Mouse (Mus musculus) kidney, postnatal 4 days (tissue): ENCODE results near the gene Olfr1336.

Experiments used
- DNase-seq, 2 experiments: peaks; one replicate each; pipeline ENCODE4 v3.0.0; 2021; ENCODE audit warnings: mixed read lengths in 2 of 2

The Olfr1336 gene

DNA sequence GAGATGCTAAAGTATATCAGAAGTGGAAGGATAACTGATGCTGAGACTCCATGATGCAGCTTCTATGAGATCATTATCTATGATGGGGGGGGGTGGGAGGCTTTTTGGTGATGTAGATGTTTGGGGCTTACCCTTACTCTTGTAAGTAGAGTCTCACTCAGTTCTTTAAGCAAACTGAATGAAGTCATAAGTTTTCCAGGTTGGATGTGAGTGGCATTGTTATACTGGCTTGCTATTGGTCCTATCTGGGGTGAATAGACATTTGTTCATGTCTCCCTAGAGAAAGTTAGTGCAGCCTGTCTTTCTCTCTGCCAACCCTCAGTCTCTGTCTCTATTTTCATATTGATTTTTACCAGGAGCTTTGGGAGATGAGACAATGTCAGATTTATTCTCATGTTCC lies at the start of gene Olfr1336:
Gene Olfr1336 (plus strand): TSS at position 301 of the 400 bp plus-strand sequence.
- DNase-seq: no peak

DNA sequence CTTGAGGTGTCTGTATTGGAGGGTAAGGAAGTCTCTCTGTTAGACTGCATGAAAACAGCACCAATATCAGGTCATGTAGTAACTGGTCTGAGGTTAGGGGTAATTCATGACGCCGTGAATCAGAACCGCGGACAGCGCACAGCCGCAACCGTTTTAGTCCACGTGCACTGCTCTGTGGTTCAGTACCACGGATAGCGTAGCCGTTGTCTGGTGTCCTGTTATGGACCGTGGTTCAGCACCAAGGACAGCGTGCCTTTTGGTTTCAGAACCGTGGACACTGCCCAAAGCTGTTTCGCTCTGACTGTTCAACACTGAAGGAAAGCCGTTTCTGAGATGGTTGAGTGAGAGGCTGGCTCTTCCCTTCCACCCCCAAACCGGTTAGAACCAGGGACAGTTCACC lies 45.9 kb upstream of the Olfr1336 start, which contains the start of gene Gm20715:
Gene Gm20715 (plus strand): TSS at position 235 of the 400 bp plus-strand sequence.
- peak; percentile 98 to 99 for DNase-seq

DNA sequence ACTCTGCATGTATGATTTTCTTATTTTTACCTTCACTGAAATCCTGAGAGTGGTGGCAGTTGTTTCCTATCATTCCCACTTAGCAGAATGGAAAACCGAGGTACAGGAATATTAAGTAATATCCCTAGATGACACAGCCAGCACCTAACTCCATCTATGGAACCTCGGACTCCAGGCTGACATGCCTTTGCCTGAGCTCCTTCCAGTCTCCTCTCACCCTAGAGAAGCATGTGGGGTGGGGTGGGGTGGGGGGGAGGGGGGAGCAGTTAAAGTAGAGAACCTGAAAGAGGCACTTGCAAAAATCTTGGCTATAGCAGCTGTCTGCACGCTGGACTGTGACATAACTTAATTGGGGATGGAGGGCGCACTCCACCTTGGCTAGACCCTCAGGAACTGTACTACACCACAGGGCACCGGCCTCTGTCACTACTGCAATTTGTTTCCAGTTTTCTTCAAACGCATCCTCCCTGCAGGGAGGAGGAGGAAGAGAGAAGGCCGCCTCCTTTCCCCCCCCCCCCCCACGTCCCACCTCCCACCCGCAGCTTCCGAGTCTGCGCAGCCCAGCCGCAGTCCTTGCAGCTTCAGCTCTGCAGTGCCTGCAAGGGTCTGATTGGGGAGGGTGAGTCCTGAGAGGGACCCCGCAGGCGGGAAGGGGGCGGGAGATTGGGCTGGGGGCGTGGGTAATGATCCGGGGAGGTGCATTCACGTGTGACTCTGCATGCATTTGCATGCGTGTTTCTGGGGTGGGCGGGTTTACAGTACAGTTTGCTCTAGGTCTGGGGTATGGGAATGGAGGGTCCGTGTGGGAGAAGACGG lies 41.1 kb upstream of the Olfr1336 start:
- DNase-seq: no peak

DNA sequence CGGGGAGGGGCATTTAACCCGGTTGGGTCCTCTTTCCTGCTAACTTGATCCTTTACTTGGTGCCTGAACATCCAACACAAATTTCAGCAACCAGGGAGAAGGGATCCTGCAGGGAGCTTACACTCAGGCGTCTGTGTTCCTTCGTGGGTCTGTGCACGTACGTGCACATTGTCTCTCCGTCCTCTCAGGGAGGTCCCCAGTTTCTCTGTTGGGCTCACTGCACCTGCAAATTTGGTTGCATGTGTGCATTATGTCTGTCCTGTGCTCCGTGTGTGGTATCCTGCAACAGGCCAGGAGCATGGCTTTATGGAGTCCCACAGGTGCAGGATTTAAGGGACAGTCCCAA lies 40.6 kb upstream of the Olfr1336 start:
- DNase-seq: no peak

DNA sequence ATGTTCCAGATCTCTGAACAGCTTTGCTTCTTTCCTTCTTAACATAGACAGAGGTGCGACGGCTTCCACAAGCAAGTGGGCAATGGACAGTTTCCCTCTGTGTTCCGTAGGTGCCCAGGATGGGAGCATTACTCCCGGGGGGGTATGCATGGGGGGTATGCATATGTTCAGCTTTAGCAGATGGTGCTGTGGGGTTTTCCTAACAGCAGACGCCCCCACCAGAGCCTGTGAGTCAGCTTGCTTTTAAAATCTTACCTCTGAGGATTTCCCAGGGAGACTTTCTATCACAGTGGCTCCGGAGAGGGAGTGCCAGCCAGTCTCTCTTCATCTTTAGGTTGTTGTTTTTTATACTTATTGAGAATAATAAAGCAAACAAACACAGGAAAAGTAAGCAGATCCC lies 36.1 kb upstream of the Olfr1336 start:
- DNase-seq: no peak

DNA sequence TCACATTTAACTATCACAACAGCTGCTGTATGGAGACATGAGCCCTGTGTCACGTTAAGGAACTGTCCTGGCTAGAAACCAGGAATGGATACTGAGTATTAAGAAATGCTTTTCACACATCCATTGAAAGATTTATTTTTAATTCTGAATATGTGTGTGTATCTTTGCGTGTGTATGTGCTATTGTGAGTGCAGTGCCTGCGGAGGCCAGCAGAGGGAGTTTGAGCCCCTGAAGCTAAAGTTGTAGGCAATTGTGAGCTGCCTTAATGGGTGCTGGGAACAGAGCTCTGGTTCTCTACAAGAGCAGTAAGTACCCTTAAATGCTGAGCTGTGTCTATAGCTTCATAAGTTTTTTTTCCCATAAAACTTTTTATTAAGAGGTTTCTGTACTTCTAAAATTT lies 26.6 kb upstream of the Olfr1336 start:
- DNase-seq: no peak

DNA sequence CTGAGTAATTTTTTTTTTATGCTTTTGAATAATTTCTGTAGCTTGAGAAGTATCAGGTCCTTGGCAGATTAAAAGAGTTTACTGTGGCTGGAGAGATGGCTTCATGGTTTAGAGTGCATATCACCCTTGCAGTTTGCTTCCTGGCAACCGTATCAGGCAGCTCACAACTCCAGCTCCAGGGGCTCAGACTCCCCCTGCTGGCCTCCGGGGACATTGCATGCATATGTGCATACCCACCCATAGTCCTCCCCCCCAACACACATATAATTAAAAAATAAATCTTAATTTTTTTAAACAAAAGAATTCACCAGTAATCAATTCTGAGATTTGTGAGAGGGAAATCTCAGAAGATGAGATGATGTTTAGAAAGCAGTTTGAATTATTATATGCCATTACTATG lies 25.6 kb upstream of the Olfr1336 start:
- peak; percentile 33 to 34 for DNase-seq

DNA sequence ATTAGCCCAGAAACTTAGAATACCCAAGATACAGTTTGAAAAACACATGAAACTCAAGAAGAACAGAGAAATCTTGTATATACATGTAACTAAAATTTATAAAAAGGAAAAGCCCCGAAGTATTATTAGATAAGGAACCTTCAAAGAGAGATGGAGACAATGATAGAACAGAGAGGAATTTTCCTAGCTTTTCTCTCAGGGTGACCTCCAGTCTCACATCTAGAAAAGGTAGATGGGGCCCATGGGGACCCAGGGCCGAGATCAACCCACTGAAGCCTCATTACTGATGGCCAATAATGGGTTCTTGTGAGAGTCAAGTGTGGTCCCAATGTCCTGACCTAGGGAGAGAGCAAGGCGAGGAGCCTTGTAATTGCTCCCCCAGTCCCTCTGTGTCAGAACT lies 17.6 kb upstream of the Olfr1336 start, which contains the start of gene Olfr1344:
Gene Olfr1344 (plus strand): TSS at position 301 of the 400 bp plus-strand sequence.
- no peak for DNase-seq

DNA sequence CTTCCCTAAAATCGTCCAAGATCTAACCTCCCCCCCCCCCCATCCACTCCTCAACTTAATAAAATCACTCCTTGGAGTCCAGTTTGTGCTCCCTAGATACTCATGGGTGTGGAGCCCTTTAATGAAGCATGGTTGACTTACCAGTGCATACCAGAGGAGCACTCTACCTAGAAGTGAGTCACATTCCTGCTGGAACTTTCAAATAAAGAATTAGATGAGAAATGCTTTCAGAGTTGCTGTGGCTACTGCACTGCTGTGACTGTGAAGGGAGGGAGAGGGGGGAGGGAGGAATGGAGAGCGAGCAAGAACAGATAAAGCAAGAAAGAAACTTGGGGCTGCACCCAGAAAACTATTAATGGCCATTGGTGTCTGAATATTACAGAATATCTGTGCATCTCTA lies 14.8 kb upstream of the Olfr1336 start:
- no peak for DNase-seq

DNA sequence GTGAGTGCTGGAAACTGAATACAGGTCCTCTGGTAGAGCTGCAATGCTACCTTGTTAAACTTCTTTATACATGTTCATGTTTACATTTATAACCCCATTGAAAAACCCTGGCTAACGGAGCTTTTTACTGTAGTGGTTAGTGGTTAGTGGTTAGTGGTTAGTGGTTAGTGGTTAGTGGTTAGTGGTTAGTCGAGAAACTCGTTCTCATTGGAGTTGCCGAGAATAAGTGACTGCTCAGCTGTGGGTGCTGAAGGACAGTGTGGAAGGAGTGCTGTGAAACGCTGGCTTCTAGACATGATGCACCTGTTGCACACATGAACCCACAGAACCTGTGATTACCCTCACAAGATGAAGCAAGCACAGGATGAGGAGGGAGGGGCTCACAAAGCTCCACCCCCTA lies 8.2 kb upstream of the Olfr1336 start:
- DNase-seq: no peak

DNA sequence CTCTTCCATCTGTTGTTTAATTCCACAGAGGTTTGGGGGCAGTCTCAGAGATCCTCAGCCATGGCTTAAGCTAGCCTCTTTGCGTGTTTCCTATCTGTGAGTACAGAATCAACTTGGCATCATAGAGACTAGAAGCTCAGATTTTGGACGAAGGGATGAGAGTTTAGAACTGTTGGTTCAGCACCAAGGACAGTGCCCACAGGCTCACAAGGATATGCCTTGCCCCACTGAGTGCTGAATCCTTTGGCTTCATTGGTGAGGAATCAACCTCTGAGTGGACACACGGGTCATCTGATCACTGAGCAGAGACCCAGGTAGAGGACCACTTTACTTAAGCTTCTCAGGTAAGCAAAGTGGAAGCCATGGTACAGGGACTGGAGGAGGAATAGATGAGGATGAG lies 431 bp downstream of the Olfr1336 start:
- peak; percentile 17 to 19 for DNase-seq

DNA sequence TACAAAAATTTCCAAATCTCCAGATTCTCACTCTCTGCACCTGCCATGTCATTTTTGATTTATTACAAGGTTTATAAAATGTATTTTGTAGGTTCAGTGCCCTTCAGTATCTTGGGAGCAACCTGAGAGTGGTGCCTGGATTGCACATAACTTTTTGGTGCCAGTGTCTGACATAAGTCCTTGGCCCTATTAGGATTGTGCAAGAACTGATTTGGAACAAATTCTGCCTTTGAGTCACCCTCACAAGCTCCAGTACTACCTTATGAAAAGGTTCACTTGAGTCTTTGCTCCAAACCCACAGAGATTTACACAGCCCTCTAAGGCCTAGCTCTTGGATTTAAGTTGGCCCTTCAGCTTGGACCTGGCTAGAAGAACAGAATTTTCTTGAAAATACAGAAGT lies 11.0 kb downstream of the Olfr1336 start, which contains the start of gene Olfr1346:
Gene Olfr1346 (plus strand): TSS at position 151 of the 400 bp plus-strand sequence.
- no peak for DNase-seq

DNA sequence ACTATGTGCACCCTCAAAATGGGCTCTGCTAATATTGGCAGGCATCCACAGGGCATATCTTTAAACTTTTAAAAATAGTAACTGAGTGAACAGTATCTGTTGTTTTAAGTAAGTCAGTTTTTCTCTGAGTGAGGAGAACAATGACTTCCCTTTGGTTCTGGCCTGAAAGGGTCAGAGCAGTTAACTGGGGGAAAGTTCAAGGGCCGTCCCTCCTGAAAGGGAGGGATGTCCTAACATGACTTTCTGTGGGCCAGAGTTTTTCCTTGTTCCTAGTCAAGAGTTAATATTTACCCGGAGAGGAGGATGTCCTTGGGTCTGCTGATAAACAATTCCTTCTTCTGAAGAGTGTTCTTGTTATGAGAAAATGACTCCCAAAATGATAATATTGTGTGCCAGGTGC lies 21.7 kb downstream of the Olfr1336 start:
- peak in 1 of 2 experiments; percentile 1 for DNase-seq

DNA sequence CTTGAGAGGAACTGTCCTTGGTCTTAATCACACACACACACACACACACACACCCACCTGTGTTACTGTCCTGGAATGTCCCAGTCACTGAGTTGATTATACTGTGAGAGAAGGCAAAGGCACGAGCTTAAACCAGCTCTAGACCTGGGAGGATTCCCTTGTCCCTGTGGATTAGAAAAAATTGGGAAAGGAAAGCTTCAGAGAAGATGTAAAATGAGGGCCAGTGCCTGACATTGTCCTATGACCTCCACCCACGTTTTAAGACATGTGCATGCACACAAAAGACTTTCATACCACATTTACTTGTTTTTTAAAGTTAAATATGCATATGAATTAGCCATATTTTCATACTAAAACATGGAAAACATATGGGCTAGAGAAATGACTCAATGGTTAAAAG lies 30.9 kb downstream of the Olfr1336 start, which contains the start of gene Olfr5:
Gene Olfr5 (minus strand): TSS at position 101 of the 400 bp plus-strand sequence.
- no peak for DNase-seq

DNA sequence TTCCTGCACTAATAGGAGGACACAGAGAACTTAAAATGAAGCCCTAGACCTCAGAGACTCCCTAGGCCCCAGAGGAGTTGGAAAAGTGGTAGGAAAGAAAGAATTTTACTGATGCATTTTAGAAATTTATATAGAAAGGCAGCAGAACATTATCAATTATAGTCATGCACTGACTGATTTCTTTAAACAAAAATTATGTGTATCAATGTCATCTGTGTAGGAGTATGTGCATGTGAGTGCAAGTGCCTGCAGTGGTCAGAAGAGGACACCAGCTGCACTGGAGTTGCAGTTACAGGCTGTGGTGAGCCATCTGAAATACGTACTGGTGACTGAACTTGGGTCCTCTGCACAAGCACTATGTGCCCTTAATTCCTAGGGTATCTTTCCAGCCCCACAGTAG lies 43.7 kb downstream of the Olfr1336 start, which contains the start of gene Olfr1347:
Gene Olfr1347 (minus strand): TSS at position 101 of the 400 bp plus-strand sequence.
- no peak for DNase-seq

DNA sequence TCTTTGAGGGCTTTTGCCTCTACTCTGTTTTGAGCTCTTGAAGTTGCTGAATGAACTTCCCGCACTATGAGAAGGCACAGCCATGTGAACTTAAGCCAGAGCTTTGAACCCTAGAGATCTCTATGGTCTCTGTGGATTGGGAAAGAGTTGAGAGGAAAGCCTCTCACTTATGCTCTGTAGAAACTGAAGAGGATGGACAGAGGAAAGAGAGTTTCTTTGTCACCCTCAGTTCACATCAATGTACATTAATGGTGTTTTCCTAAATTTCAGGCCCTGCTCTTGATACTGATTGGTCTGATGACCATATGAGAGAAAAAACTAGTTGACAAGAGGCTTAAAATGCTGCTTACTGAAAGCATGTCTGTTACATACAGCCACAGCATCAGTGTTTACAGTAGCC lies 52.7 kb downstream of the Olfr1336 start, which contains the start of gene Olfr1348:
Gene Olfr1348 (minus strand): TSS at position 101 of the 400 bp plus-strand sequence.
- no peak for DNase-seq
